Mouse (Mus musculus) left cerebral cortex, postnatal 14 days (tissue): Measurements from ENCODE around the gene Pam. TPM values are rescaled to one million over a fixed set of nuclear protein-coding genes. Genes with fewer than 3 reads are reported as not detected.
"Not testable (repeated sequence)": the region's sequence is repeated elsewhere in the genome, so short reads cannot be mapped to it uniquely, and the experiment has no call there.

ENCODE experiments used
- DNase-seq, 2 experiments: peaks; one replicate each; pipeline ENCODE4 v3.0.0; 2021 to 2022; ENCODE audit warnings: low spot score in 2 of 2, mixed read lengths in 1 of 2
- intact Hi-C: fragments of 180-260 bp; cut with DNase I; formaldehyde crosslinking; loops from one replicate; pipeline ENCODE4 v1.15.1; 2025
- total RNA-seq, 2 experiments: library from RNA; stranded (reverse); gene quantifications; 2 replicates each; pipeline ENCODE4 v1.2.3; 2021

Gene Pam
- total RNA-seq, 2 experiments from 2014 or later, result 223 to 229 TPM

DNA sequence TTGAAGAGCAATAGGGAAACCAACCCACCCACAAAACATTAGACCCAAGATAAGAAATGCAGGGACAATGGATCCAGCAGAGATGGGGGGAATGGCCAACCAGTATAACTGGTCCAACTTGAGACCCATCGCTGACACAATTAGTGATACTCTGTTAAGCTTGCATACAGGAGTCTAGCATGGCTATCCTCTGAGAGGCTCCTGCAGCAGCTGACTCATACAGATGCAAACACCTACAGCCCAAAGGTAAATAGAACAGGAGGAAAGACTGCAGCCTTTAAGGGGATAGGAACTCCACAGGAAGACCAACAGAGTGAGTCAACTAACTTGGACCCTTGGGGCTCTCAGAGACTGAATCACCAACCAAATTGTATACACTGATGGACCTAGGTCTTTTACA lies 98.4 kb downstream of the Pam start:
- DNase-seq, result no peak
- intact Hi-C loops, result no loop called here

DNA sequence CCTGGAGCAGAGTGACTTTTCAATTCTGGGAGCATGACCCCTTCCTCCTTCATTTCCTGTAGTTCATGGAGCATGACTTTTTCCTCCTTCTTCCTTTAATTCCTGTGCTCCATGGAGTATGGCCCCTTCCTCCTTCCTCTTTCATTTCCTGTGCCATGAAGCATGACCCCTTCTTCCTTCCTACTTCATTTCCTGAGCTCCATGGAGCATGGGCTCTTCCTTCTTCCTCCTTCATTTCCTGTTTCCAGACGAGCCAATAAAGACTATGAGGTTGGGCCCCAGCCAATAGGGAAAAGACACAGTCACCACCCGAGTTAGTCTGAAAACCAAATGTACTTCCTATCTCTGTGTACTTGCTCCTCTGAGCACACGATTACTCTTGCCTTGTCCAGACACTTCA lies 103.5 kb downstream of the Pam start:
- DNase-seq, result no peak
- intact Hi-C loops, result no loop called here

GRCm38 (mm10) chr1:97983189-97983588 lies 112.3 kb downstream of the Pam start:
- intact Hi-C loops, result no loop called here
- no peak for DNase-seq

- intact Hi-C loops, result loop anchor here (5.0 kb wide), 1 partner anchor 118 kb away; the partner anchor contains the start of gene Pam
- no peak for DNase-seq
Observed at GRCm38 (mm10) chr1:97979422-97979821, 116.0 kb downstream of the Pam start.

DNA sequence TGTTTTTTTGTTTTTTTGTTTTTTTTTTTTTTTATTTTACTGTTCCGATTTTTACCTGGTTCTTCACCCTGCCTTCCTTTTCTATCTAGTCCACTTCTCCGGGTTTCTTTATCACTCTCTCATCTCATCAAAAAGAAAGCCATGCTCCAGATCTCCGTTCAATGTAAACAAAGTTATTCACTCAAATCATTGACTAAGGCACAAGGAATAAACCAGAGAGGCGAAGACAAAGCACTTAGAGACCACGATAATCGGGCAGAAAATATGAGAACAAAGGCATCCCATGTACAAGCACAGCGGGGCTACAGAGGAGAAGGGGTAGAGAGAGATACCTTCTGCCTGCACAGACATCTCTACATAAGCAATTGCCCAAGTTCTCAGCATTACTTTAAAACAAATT lies 117.9 kb downstream of the Pam start:
- no peak for DNase-seq
- intact Hi-C loops, result loop anchor here (5.0 kb wide), 1 partner anchor 120 kb away; the partner anchor contains the start of gene Pam

DNA sequence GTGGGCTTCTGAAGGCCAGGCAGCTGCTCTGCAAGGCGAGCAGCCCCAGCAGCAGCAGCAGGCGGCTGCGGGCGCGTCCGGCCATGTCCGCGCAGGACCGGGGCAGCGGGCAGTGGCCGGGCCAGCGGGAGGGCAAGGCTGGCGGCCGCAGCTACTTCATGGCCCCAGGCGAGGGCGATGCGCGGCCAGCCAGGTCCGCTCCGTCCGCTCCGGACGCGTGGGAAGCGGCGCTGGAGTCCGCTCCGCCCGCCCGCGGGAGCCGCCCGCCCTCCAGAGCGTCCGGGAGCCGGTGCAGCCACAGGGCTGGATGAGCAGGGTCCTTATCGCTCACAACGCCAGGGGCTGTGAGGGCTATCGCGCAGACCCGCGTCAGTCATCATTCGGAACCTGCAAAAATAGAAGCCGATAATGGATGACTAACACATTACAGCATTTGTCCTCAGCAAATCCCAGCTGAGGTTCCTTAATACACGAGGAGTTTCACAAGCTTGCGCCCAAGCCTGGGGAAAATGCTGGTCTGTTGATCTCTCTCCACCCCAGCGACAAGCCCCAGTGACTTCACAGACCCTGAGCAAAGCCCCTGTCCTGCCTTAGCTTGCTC lies 118.5 kb downstream of the Pam start:
- DNase-seq, result peak; percentile 45 to 54
- intact Hi-C loops, result loop anchor here (5.0 kb wide), 1 partner anchor 120 kb away; the partner anchor contains the start of gene Pam

GRCm38 (mm10) chr1:97976072-97976471 lies 119.4 kb downstream of the Pam start:
- DNase-seq, result no peak
- intact Hi-C loops, result loop anchor here (5.0 kb wide), 1 partner anchor 121 kb away; the partner anchor contains the start of gene Pam

DNA sequence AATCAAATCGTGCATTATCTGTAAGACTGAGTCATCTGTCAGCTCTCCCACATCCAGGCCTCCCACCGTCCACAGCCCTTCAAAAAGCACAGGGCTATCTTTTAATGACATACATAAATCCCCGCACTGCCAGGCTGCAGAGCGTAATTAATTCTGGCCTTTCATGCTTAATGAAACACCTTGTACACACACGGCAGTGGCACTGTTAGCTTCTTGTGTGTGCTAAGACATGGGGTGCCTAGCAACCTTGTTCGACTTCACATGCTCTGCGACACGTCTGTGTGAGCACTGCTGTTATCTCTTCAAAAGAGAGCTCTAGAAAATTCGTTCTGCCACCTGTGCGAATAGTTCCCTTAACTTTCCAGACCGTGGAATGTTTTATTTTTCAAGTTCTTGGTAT lies 120.5 kb downstream of the Pam start:
- no peak for DNase-seq
- intact Hi-C loops, result loop anchor here (5.0 kb wide), 1 partner anchor 122 kb away; the partner anchor contains the start of gene Pam

- DNase-seq, result no peak
- intact Hi-C loops, result no loop called here
Observed at GRCm38 (mm10) chr1:97969765-97970164, 125.7 kb downstream of the Pam start.

DNA sequence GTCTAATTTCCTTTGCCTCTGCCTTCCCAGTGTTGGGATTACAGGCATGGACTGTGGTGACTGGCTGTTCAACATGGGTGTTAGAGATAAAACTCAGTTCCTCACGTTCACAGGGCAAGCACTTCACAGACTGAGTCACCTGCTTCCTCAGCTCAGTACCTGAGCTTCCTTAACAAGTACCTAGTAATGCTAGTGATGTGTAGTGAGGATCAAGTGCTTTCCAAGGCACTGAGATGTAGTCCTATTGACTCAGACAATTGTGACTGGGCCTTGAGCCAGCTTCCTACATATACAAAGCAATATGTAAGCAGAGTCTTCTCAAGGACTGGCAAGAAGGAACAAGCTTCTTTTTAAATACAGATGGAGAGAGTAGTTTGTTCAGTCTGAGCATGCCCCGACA lies 131.7 kb downstream of the Pam start:
- DNase-seq, result peak in 1 of 2 experiments; percentile 39
- intact Hi-C loops, result no loop called here

- peak; percentile 61 to 80 for DNase-seq
Observed at GRCm38 (mm10) chr1:97962134-97962533, 133.3 kb downstream of the Pam start.

DNA sequence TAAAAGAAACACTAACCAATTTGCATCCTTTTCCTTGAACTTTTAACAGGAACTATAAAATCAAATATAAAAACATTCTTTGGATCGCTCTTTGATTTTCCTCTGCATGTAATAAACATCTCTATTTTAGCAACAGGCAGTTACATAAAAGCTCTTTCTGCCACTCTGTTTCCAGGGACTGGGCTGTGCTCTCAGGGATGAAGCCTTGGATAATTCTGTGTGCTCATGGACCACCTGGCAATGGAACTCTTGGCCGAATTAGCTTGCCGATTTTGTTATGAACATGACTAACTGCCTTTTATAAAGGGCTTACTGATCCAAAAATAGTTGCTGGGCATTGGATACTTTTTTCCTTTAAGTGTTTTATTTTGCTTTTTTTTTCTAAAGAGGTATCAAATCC lies 134.8 kb downstream of the Pam start:
- no peak for DNase-seq

More at GRCm38 (mm10) chr1:97962134-97962533, 133.3 kb downstream of the Pam start:
- intact Hi-C loops, result no loop called here

GRCm38 (mm10) chr1:97960124-97960523 lies 135.3 kb downstream of the Pam start:
- intact Hi-C loops, result no loop called here
- DNase-seq, result no peak

More for the DNA sequence above, 134.8 kb downstream of the Pam start:
- intact Hi-C loops, result no loop called here

- DNase-seq, result no peak
- intact Hi-C loops, result no loop called here
Observed at GRCm38 (mm10) chr1:97958759-97959158, 136.7 kb downstream of the Pam start.

DNA sequence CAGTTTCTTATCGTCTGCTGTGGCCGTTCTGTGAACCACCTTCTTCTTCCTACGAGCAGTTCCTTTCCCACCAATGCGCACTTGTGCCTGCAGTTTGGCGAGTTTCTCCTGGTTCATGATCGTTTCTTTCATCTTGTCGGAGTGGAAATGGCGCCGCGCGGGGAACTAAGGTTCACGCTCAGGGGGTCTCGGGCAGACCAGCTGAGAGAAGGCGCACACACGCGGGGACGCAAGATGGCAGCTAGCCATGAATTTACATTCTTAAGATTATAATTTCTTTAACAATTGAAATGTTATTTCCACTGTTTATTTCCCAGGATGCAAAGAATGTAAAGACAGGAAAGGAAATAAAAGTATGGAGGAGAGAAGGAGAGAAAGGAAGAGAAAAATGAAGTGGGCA lies 146.2 kb downstream of the Pam start:
- intact Hi-C loops, DNase-seq: not testable (repeated sequence)

GRCm38 (mm10) chr1:97947100-97947499 lies 148.3 kb downstream of the Pam start:
- no peak for DNase-seq
- intact Hi-C loops, result no loop called here

- intact Hi-C loops, result no loop called here
- no peak for DNase-seq
Observed at GRCm38 (mm10) chr1:97943908-97944608, 151.4 kb downstream of the Pam start.

- intact Hi-C loops, result no loop called here
- no peak for DNase-seq
Observed at GRCm38 (mm10) chr1:97943402-97943801, 152.0 kb downstream of the Pam start.

DNA sequence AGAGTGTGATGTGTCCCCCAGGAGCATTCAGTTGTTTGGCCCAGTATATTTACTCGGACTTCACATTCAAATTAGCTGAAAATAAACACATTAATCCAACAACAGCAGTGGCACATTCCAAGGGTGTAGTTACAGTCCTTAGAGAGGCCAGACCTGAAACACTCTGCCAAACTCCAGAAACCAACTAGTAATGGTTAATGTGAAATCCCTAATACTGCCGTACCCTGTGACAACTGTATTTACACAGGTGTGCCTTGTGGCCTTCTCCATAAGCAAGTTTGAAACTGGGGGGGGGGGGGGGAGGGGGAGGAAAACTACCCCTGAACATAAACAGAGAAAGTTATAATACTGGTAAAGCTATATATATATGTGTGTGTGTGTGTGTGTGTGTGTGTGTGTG lies 152.5 kb downstream of the Pam start:
- no peak for DNase-seq

GRCm38 (mm10) chr1:97938586-97938985 lies 156.9 kb downstream of the Pam start:
- no peak for DNase-seq
- intact Hi-C loops, result no loop called here

More for the DNA sequence above, 152.5 kb downstream of the Pam start:
- intact Hi-C loops, result no loop called here

- intact Hi-C loops, result no loop called here
- DNase-seq, result no peak
Observed at GRCm38 (mm10) chr1:97938053-97938452, 157.4 kb downstream of the Pam start.
